Mouse (Mus musculus) bone marrow macrophage, adult 2 months (primary cell): ENCODE measurements around the gene Dab1.

ENCODE experiments used
- CTCF ChIP-seq: IDR thresholded peaks from 2 replicates; pipeline ENCODE4 v1.5.1; 2012; ENCODE audit warnings: low read depth, mild to moderate bottlenecking, low read length, moderate library complexity
- POLR2A ChIP-seq: IDR thresholded peaks from 2 replicates; pipeline ENCODE4 v1.6.1; 2012; ENCODE audit warnings: mild to moderate bottlenecking, low read depth, low read length, borderline replicate concordance

DNA sequence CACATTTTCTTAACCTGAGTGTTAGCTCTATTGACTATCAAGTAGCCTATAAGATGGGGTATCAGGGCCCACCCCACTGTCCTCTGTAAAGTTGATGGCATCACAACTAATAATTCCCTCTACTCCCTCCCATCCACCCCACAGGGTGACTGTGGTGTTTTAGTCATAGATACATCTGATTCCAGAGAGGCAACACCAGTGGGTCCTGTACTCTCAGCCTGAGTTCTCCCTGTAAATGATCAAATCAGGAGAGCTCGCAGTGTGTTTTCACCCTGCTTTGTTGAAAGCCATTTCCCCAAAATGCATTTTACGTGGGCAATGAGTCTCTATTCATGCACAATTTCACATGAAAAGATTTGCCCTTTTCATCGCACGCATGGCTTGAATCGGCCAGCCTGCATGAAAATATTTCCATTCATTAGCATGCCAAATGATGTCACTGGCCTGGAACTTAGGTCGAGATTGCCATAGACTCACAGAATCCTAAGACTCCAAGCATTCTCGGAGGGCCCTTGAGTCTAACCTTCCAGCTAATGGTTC, 454.8 kb downstream of the Dab1 start:
- TF ChIP-seq CTCF (no peak), POLR2A (no peak)
